Mouse (Mus musculus) heart, adult 2 months (tissue): Measurements from ENCODE around the gene Sprtn. TPM values are rescaled to one million over a fixed set of nuclear protein-coding genes. Genes with fewer than 3 reads are reported as not detected.

Source experiments
- DNase-seq, 2 experiments: peaks; one replicate each; pipeline ENCODE4 v3.0.0; 2021
- H3K27ac ChIP-seq: fragments of 200-600 bp; 2 replicates; pipeline ENCODE4 v1.8.1; 2022
- H3K27me3 ChIP-seq: fragments of 200-500 bp; 2 replicates; pipeline ENCODE4 v1.6.1; 2012; ENCODE audit warnings: mild to moderate bottlenecking, low read length, inconsistent platforms, mixed read lengths; ENCODE audit not compliant: control insufficient read depth, insufficient read depth
- H3K36me3 ChIP-seq: fragments of 200-500 bp; 2 replicates; pipeline ENCODE4 v1.6.1; 2012; ENCODE audit warnings: low read length, inconsistent platforms; ENCODE audit not compliant: control insufficient read depth, insufficient read depth
- H3K4me1 ChIP-seq: fragments of 200-500 bp; 2 replicates; pipeline ENCODE4 v1.6.1; 2011; ENCODE audit warnings: low read length; ENCODE audit not compliant: control insufficient read depth, insufficient read depth
- H3K4me3 ChIP-seq: fragments of 200-600 bp; 2 replicates; pipeline ENCODE4 v1.8.1; 2022
- H3K79me2 ChIP-seq: fragments of 200-500 bp; replicated peaks from 2 replicates; pipeline ENCODE4 v1.6.1; 2012; ENCODE audit warnings: mild to moderate bottlenecking, inconsistent platforms, low read length, moderate library complexity, mixed read lengths; ENCODE audit not compliant: control insufficient read depth, insufficient read depth
- H3K9ac ChIP-seq: fragments of 200-500 bp; 2 replicates; pipeline ENCODE4 v1.6.1; 2012; ENCODE audit warnings: low read depth, mild to moderate bottlenecking, control low read depth, inconsistent platforms, low read length, mixed read lengths
- CTCF ChIP-seq: fragments of 200-600 bp; IDR thresholded peaks from 2 replicates; pipeline ENCODE4 v1.8.1; 2022; ENCODE audit warnings: antibody characterized with exemption, mild to moderate bottlenecking, moderate library complexity
- EP300 ChIP-seq: fragments of 200-500 bp; IDR thresholded peaks from 2 replicates; pipeline ENCODE4 v1.6.1; 2011; ENCODE audit warnings: low read depth, low read length, control low read depth; ENCODE audit not compliant: insufficient read depth
- POLR2A ChIP-seq: fragments of 200-500 bp; IDR thresholded peaks from 2 replicates; pipeline ENCODE4 v1.6.1; 2011; ENCODE audit warnings: mild to moderate bottlenecking, low read depth, low read length, control low read depth; ENCODE audit not compliant: insufficient read depth
- WGBS: fragments of 180-500 bp; shearing (Covaris S2); methylation state at CpG from one replicate; pipeline ENCODE4 v1.1.7; 2018; 5-methylcytosine and 5-hydroxymethylcytosine counted together
- intact Hi-C: fragments of 180-260 bp; cut with DNase I; formaldehyde crosslinking; loops from one replicate; pipeline ENCODE4 v1.15.1; 2025
- polyA plus RNA-seq: library from polyadenylated mRNA; depleted of rRNA; stranded (reverse); fragments of >200 nt; gene quantifications from 2 replicates; pipeline ENCODE4 v1.2.3, GENCODE M21; 2012; rRNA removed
- total RNA-seq, 2 experiments: library from RNA; stranded (reverse); gene quantifications; 2 replicates each; pipeline ENCODE4 v1.2.3; 2021

Sprtn gene
- total and polyA plus RNA-seq, 3 experiments = 8.3 to 10.3 (median 10.3) TPM

DNA sequence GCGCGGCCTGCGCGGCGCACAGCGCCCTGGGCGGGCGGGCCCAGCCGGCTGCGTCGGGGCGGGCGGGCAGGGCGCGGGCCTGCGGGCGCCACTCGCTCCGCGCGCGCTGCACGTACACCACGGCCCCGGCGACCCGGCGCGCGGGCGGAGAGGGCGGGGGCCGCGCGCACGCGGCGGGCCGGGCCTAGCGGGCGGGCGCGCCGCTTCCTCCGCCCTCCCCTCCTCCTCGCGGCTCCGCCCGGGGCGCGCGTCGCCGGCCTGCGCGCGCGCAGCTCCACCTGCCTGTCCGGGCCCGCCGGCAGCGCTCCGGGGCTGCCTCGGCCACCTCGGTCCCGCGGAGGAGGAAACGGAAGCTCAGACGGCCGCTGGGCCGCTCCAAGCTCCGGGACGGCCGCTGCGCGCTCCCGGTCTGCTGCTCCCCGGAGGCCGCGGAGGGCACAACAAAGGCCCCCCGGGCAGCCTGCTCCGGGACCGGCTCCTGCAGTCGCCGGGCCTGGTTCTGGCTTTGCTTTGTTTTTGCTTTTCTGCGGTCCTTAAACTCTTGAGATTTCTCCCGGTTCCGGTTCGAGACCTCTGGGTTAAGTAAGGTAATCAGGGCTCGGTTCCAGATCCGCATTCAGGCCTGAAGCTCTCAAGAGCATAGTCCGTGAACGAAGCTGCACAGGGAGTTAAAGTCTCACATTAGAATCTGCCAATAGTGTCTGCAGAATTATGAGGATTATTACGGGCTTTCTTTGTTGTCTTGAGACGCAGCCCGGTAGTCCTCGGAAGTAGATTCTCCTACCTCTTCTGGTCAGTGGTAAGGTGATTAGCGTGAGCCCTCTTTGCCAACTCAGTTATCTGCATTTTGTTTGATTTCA is 51.8 kb downstream of the Sprtn start, which contains the start of gene Egln1:
TSS of gene Egln1 (minus strand) at position 116 of the 860 bp plus-strand sequence.
- WGBS = 7% methylated on average over 86 of the region's 98 CpGs
- TF ChIP-seq POLR2A (peak; percentile 76), CTCF (peak; percentile 34), EP300 (no peak)
- Histone ChIP-seq H3K27me3 (no peaks in the 10 kb centered on the region), H3K4me3 (peak within 1 kb of the TSS; percentile 99), H3K79me2 (peaks cover 11% of the 10 kb centered on the region; the same call in 1 of the 2 replicates), H3K36me3 (peaks cover 7% of the 10 kb centered on the region), H3K9ac (peak within 1 kb of the TSS; percentile 100), H3K27ac (peak within 1 kb of the TSS; percentile 98), H3K4me1 (peaks cover 18% of the 10 kb centered on the region)
- intact Hi-C loops = loop anchor here (5.0 kb wide), 1 partner anchor 37 kb away; no protein-coding TSS in a partner anchor
- peak; percentile 89 to 94 for DNase-seq

- no peaks in the 10 kb centered on the region for H3K27me3 ChIP-seq
- H3K4me1 ChIP-seq = peaks cover 15% of the 10 kb centered on the region
- DNase-seq = no peak
- intact Hi-C loops = no loop called here
- H3K79me2 ChIP-seq = peaks cover 10% of the 10 kb centered on the region; the same call in 1 of the 2 replicates
- peak overlapping the region; percentile 98 for H3K27ac ChIP-seq
- H3K9ac ChIP-seq = peak overlapping the region; percentile 96
- WGBS = 18% methylated on average over 10 of the region's 10 CpGs
- no peak for TF ChIP-seq EP300
- no peak for TF ChIP-seq CTCF
- TF ChIP-seq POLR2A = no peak
- H3K4me3 ChIP-seq = peak overlapping the region; percentile 99
- peaks cover 7% of the 10 kb centered on the region for H3K36me3 ChIP-seq
These were observed 52.4 kb downstream of the Sprtn start for GRCm38 (mm10) chr8:124950069-124950456.

GRCm38 (mm10) chr8:124950865-124951264 is 53.2 kb downstream of the Sprtn start:
- Histone ChIP-seq H3K27me3 (no peaks in the 10 kb centered on the region), H3K4me1 (peaks cover 15% of the 10 kb centered on the region), H3K4me3 (no peak overlapping the region; the same call in 1 of the 2 replicates), H3K79me2 (peaks cover 10% of the 10 kb centered on the region; the same call in 1 of the 2 replicates), H3K9ac (no peak overlapping the region; the same call in 1 of the 2 replicates), H3K36me3 (no peaks in the 10 kb centered on the region), H3K27ac (peak overlapping the region; percentile 98)
- intact Hi-C loops = loop anchor here (1.0 kb wide), 1 partner anchor 61 kb away; the partner anchor contains the start of gene Tsnax
- no peak for DNase-seq
- 41% methylated on average over 2 of the region's 2 CpGs for WGBS
- TF ChIP-seq POLR2A (no peak), CTCF (no peak), EP300 (no peak)

DNA sequence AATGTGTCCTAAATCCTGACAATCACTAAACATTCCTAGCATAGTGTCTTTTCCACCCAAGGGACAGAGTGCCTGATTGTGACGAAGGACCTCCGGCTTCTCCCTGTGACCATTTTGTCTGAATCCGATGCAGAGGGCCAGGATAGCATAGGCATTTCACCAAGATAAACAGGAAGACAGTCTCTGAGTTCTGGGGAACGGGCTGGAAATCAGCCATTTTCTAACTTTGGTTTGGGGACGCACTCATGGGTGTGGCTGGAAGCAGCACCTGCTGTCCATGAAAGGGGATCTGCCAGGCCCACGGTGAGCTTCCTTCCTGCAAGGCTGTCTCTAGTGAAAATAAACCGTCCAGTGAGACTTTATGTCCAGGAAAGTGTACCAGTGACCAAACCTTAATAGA is 55.5 kb downstream of the Sprtn start:
- TF ChIP-seq EP300 (peak; percentile 77), POLR2A (no peak), CTCF (no peak)
- Histone ChIP-seq H3K36me3 (no peaks in the 10 kb centered on the region), H3K4me1 (peaks cover 9% of the 10 kb centered on the region), H3K9ac (no peak overlapping the region), H3K4me3 (no peak overlapping the region), H3K27me3 (no peaks in the 10 kb centered on the region), H3K79me2 (peaks cover 2% of the 10 kb centered on the region; the same call in 1 of the 2 replicates), H3K27ac (peak overlapping the region; percentile 67)
- intact Hi-C loops = loop anchor here (2.0 kb wide), 1 partner anchor 86 kb away; no protein-coding TSS in a partner anchor
- peak in 1 of 2 experiments; percentile 71 for DNase-seq
- 37% methylated on average over 7 of the region's 7 CpGs for WGBS

- no peak for TF ChIP-seq CTCF
- no peak for TF ChIP-seq POLR2A
- TF ChIP-seq EP300 = no peak
- H3K4me1 ChIP-seq = peaks cover 9% of the 10 kb centered on the region
- no peak overlapping the region for H3K9ac ChIP-seq
- H3K27me3 ChIP-seq = no peaks in the 10 kb centered on the region
- intact Hi-C loops = no loop called here
- DNase-seq = no peak
- H3K36me3 ChIP-seq = no peaks in the 10 kb centered on the region
- no peak overlapping the region for H3K4me3 ChIP-seq
- H3K79me2 ChIP-seq = no peaks in the 10 kb centered on the region
- 69% methylated on average over 8 of the region's 8 CpGs for WGBS
- no peak overlapping the region for H3K27ac ChIP-seq
These were observed 56.9 kb downstream of the Sprtn start for GRCm38 (mm10) chr8:124954572-124955082.

Other genes starting within 250 kb of the Sprtn start
- 10 to 100 TPM; 54.4 to 61.8 TPM for gene 2310022B05Rik, start 234.5 kb upstream of the Sprtn start, total RNA-seq
- gene 2310022B05Rik, start 234.5 kb upstream of the Sprtn start, polyA plus RNA-seq = 64.3 and 65.1 TPM in 2 replicates
- 10 to 100 TPM; 14.7 to 15.1 TPM for gene Ttc13, start 175.9 kb upstream of the Sprtn start, total RNA-seq
- gene Ttc13, start 175.9 kb upstream of the Sprtn start, polyA plus RNA-seq = 8.1 and 13.1 TPM in 2 replicates
- 1 to 10 TPM; 3.1 to 4.2 TPM for gene Arv1, start 175.7 kb upstream of the Sprtn start, total RNA-seq
- 8.6 and 9.5 TPM in 2 replicates for gene Arv1, start 175.7 kb upstream of the Sprtn start, polyA plus RNA-seq
- 1 to 10 TPM; 1.6 to 2.1 TPM for gene Fam89a, start 146.1 kb upstream of the Sprtn start, total RNA-seq
- gene Fam89a, start 146.1 kb upstream of the Sprtn start, polyA plus RNA-seq = 1.8 and 3.2 TPM in 2 replicates
- under 1 TPM; 0.43 to 0.47 TPM for gene Trim67, start 104.8 kb upstream of the Sprtn start, total RNA-seq
- gene Trim67, start 104.8 kb upstream of the Sprtn start, polyA plus RNA-seq = 1.3 and 2.0 TPM in 2 replicates
- gene Gnpat, start 34.9 kb upstream of the Sprtn start, total RNA-seq = 100 to 1,000 TPM; 169 to 189 TPM
- gene Gnpat, start 34.9 kb upstream of the Sprtn start, polyA plus RNA-seq = 199 and 263 TPM in 2 replicates
- gene 2810004N23Rik, start 34.8 kb upstream of the Sprtn start, total RNA-seq = 10 to 100 TPM; 47.3 to 51.7 TPM
- 28.9 and 46.7 TPM in 2 replicates for gene 2810004N23Rik, start 34.8 kb upstream of the Sprtn start, polyA plus RNA-seq
- 10 to 100 TPM; 18.8 to 20.2 TPM for gene Exoc8, start 181 bp upstream of the Sprtn start, total RNA-seq
- 6.8 and 9.7 TPM in 2 replicates for gene Exoc8, start 181 bp upstream of the Sprtn start, polyA plus RNA-seq
- 100 to 1,000 TPM; 331 to 374 TPM for gene Egln1, start 51.4 kb downstream of the Sprtn start, total RNA-seq
- gene Egln1, start 51.4 kb downstream of the Sprtn start, polyA plus RNA-seq = 146 and 227 TPM in 2 replicates
- 10 to 100 TPM; 66.3 to 73.1 TPM for gene Tsnax, start 115.1 kb downstream of the Sprtn start, total RNA-seq
- 43.2 and 78.8 TPM in 2 replicates for gene Tsnax, start 115.1 kb downstream of the Sprtn start, polyA plus RNA-seq
- gene Disc1, start 156.3 kb downstream of the Sprtn start, total RNA-seq = 1 to 10 TPM; 2.2 to 2.3 TPM
- 1.1 and 1.3 TPM in 2 replicates for gene Disc1, start 156.3 kb downstream of the Sprtn start, polyA plus RNA-seq